8 mouse cellular contexts compared by ENCODE assay signal in the genomic region with DNA sequence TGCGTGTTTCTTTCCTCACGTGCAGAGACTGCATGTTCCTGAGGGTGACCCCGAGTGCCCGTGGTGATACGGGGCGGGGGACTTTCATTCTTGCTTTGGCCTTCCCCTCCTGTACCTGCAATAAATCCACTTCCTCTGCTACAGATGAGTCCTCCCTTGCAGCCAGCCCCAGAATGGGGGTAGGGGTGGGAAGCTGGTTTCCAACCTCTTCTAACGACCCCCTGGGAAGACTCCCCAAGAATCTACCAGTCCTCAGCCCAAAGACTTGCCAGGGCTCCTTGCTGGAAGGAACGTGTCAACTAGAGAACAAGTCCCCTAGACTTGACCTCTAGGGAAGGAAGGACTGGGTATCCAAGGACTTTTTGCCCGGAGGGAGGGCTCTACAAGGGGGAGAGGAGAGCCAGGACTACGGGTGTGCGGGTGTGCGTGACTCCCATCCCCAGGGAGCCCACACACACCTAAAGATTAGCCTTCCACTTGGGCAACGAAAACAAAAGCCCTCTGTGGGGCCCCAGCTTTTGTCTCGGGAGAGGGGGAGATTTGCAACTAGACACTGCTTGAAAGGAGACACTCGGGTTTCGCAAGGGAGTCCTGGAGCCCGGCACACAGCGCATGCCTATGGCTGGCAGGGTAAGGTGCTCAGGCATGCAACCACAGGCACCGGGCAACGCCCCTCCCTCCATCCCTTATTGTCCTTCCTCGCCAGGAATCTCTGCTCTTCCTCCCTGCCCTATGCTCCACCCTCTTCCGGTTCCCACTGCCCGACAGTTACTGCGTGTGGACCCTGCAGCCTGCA. TPM values are rescaled to one million over a fixed set of nuclear protein-coding genes. Genes with fewer than 3 reads are reported as not detected.
DNase-seq lines count a peak whose midpoint lies in the region; ATAC-seq and TF ChIP-seq lines count a peak whose summit lies in the region.

No protein-coding gene starts in this region.

- intact Hi-C loops in left cerebral cortex, postnatal 36 days (cut with DNase I): no loop called here

- no peak for TF ChIP-seq POLR2A in kidney, adult 2 months (IDR thresholded peaks at IDR 0.05; ENCODE audit: low read depth, low read length)

- peak overlapping the region; percentile 18; the same call in 1 of the 2 replicates for H3K27ac ChIP-seq in kidney, adult 2 months (ENCODE audit: insufficient read depth, low read depth, low read length)
- H3K27ac ChIP-seq in forebrain, embryonic 14.5 days (ENCODE audit: low read depth, low read length): no peak overlapping the region
- no peak overlapping the region for H3K27ac ChIP-seq in limb, embryonic 13.5 days
- no peak overlapping the region for H3K27ac ChIP-seq in midbrain, embryonic 13.5 days

- peak; percentile 35 for DNase-seq in kidney, adult 2 months
- DNase-seq in kidney, adult 8-10 months: no peak
- no peak for DNase-seq in forebrain, embryonic 14.5 days (ENCODE audit: low spot score)
- DNase-seq in left cerebral cortex, postnatal 36 days (ENCODE audit: low spot score in 2 of 2): no peak
- no peak for DNase-seq in thymus, postnatal 14 days

- WGBS in kidney, adult 2 months: 15% methylated on average over 24 of the region's 24 CpGs
- 1% methylated on average over 24 of the region's 24 CpGs for WGBS in forebrain, embryonic 14.5 days
- WGBS in limb, embryonic 13.5 days: 2% methylated on average over 24 of the region's 24 CpGs
- 1% methylated on average over 24 of the region's 24 CpGs for WGBS in midbrain, embryonic 13.5 days

- no peak overlapping the region for H3K9ac ChIP-seq in forebrain, embryonic 14.5 days (ENCODE audit: low read length)
- H3K9ac ChIP-seq in limb, embryonic 13.5 days: no peak overlapping the region
- peak overlapping the region; percentile 37; the same call in 1 of the 2 replicates for H3K9ac ChIP-seq in midbrain, embryonic 13.5 days (replicated peaks)

- H3K4me1 ChIP-seq in kidney, adult 2 months (ENCODE audit: control insufficient read depth, insufficient read depth, low read length): peaks cover 7% of the 10 kb centered on the region
- H3K4me1 ChIP-seq in forebrain, embryonic 14.5 days (ENCODE audit: control insufficient read depth, insufficient read depth, low read length): peaks cover 16% of the 10 kb centered on the region
- peaks cover 21% of the 10 kb centered on the region for H3K4me1 ChIP-seq in limb, embryonic 13.5 days
- peaks cover 25% of the 10 kb centered on the region for H3K4me1 ChIP-seq in midbrain, embryonic 13.5 days (replicated peaks)

- H3K27me3 ChIP-seq in kidney, adult 2 months (replicated peaks; ENCODE audit: control insufficient read depth, insufficient read depth, low read length): no peaks in the 10 kb centered on the region
- peaks cover 65% of the 10 kb centered on the region for H3K27me3 ChIP-seq in forebrain, embryonic 14.5 days (replicated peaks; ENCODE audit: control insufficient read depth, insufficient read depth, low read length)
- peaks cover 99% of the 10 kb centered on the region for H3K27me3 ChIP-seq in limb, embryonic 13.5 days
- peaks cover 99% of the 10 kb centered on the region for H3K27me3 ChIP-seq in midbrain, embryonic 13.5 days

- ATAC-seq in forebrain, embryonic 14.5 days: no peak; the same call in 1 of the 2 replicates
- ATAC-seq in limb, embryonic 13.5 days (ENCODE audit: low FRiP score, low read depth): no peak; the same call in 1 of the 2 replicates
- peak; percentile 43 for ATAC-seq in midbrain, embryonic 13.5 days
- ATAC-seq in frontal cortex, adult (ENCODE audit: low TSS enrichment): no peak

- no peaks in the 10 kb centered on the region for H3K9me3 ChIP-seq in forebrain, embryonic 14.5 days (replicated peaks; ENCODE audit: control insufficient read depth, low read length)
- H3K9me3 ChIP-seq in limb, embryonic 13.5 days: no peaks in the 10 kb centered on the region
- H3K9me3 ChIP-seq in midbrain, embryonic 13.5 days: no peaks in the 10 kb centered on the region

- no peaks in the 10 kb centered on the region for H3K36me3 ChIP-seq in kidney, adult 2 months (ENCODE audit: control insufficient read depth, insufficient read depth, low read length)
- H3K36me3 ChIP-seq in forebrain, embryonic 14.5 days (ENCODE audit: control insufficient read depth, insufficient read depth, low read length): no peaks in the 10 kb centered on the region
- H3K36me3 ChIP-seq in limb, embryonic 13.5 days: no peaks in the 10 kb centered on the region
- no peaks in the 10 kb centered on the region for H3K36me3 ChIP-seq in midbrain, embryonic 13.5 days

- 0 out of 2 replicates have a peak overlapping the region, but pooled peaks have one; percentile 15 for H3K4me3 ChIP-seq in kidney, adult 2 months (ENCODE audit: insufficient read depth, low read depth, low read length)
- H3K4me3 ChIP-seq in forebrain, embryonic 14.5 days (ENCODE audit: low read depth, low read length): peak overlapping the region; percentile 24; the same call in 1 of the 2 replicates
- H3K4me3 ChIP-seq in limb, embryonic 13.5 days: peak overlapping the region; percentile 33
- H3K4me3 ChIP-seq in midbrain, embryonic 13.5 days (replicated peaks): peak overlapping the region; percentile 33

- H3K4me2 ChIP-seq in forebrain, embryonic 14.5 days (ENCODE audit: low read length): peak overlapping the region; percentile 54
- H3K4me2 ChIP-seq in limb, embryonic 13.5 days (replicated peaks): peak overlapping the region; percentile 63
- H3K4me2 ChIP-seq in midbrain, embryonic 13.5 days (replicated peaks): peak overlapping the region; percentile 49

- TF ChIP-seq CTCF in kidney, adult 2 months (conservative IDR thresholded peaks at IDR 0.05; ENCODE audit: insufficient read depth, insufficient read length, low read depth, low read length): no peak

RNA-seq across cellular contexts. Expression of a gene that starts 5.8 kb away (rescaled TPM):
- polyA plus RNA-seq in kidney, adult 2 months (2012; rRNA removed): 741 and 818 TPM in 2 replicates
- not detected in 2 replicates for polyA plus RNA-seq in forebrain, embryonic 14.5 days (2014; fragmentation: Nextera tagmentation; extraction: Ambion mirVana)
- not detected in 2 replicates for polyA plus RNA-seq in limb, embryonic 13.5 days (2015; fragmentation: Nextera tagmentation; extraction: Ambion mirVana)
- not detected in 2 replicates for polyA plus RNA-seq in midbrain, embryonic 13.5 days (2015; fragmentation: Nextera tagmentation; extraction: Ambion mirVana)
- total RNA-seq in left cerebral cortex, postnatal 36 days (2021): not detected

RNA-seq across cellular contexts. Expression of a gene that starts 6.0 kb away (rescaled TPM):
- polyA plus RNA-seq in kidney, adult 2 months (2012; rRNA removed): 0.66 and 1.6 TPM in 2 replicates
- 0.15 TPM in 1 of 2 replicates, not detected in the other for polyA plus RNA-seq in forebrain, embryonic 14.5 days (2014; fragmentation: Nextera tagmentation; extraction: Ambion mirVana)
- polyA plus RNA-seq in limb, embryonic 13.5 days (2015; fragmentation: Nextera tagmentation; extraction: Ambion mirVana): 0.27 and 0.61 TPM in 2 replicates
- 0.79 and 1.1 TPM in 2 replicates for polyA plus RNA-seq in midbrain, embryonic 13.5 days (2015; fragmentation: Nextera tagmentation; extraction: Ambion mirVana)
- under 1 TPM; 0.23 to 0.37 TPM for total RNA-seq in left cerebral cortex, postnatal 36 days (2021)

RNA-seq across cellular contexts. Expression of a gene that starts 16.6 kb away (rescaled TPM):
- 97.9 and 124 TPM in 2 replicates for polyA plus RNA-seq in kidney, adult 2 months (2012; rRNA removed)
- 0.10 TPM in 1 of 2 replicates, not detected in the other for polyA plus RNA-seq in forebrain, embryonic 14.5 days (2014; fragmentation: Nextera tagmentation; extraction: Ambion mirVana)
- not detected in 2 replicates for polyA plus RNA-seq in limb, embryonic 13.5 days (2015; fragmentation: Nextera tagmentation; extraction: Ambion mirVana)
- 0.71 and 0.99 TPM in 2 replicates for polyA plus RNA-seq in midbrain, embryonic 13.5 days (2015; fragmentation: Nextera tagmentation; extraction: Ambion mirVana)
- under 1 TPM; 0.48 to 0.81 TPM for total RNA-seq in left cerebral cortex, postnatal 36 days (2021)

RNA-seq across cellular contexts. Expression of a gene that starts 56.6 kb away (rescaled TPM):
- polyA plus RNA-seq in kidney, adult 2 months (2012; rRNA removed): 0.43 and 1.3 TPM in 2 replicates
- 11.6 and 12.7 TPM in 2 replicates for polyA plus RNA-seq in forebrain, embryonic 14.5 days (2014; fragmentation: Nextera tagmentation; extraction: Ambion mirVana)
- polyA plus RNA-seq in limb, embryonic 13.5 days (2015; fragmentation: Nextera tagmentation; extraction: Ambion mirVana): 0.34 and 0.37 TPM in 2 replicates
- polyA plus RNA-seq in midbrain, embryonic 13.5 days (2015; fragmentation: Nextera tagmentation; extraction: Ambion mirVana): 9.5 and 12.1 TPM in 2 replicates
- 100 to 1,000 TPM; 365 to 407 TPM for total RNA-seq in left cerebral cortex, postnatal 36 days (2021)

Comparison
In these comparisons a context has a peak if more than half of its experiments do, and no peak if none do; other contexts are left out.
1. RNA of a gene that starts 5.8 kb away (polyA plus RNA-seq): 741 to 818 TPM in kidney, adult 2 months; not detected in forebrain, embryonic 14.5 days, not detected in limb, embryonic 13.5 days and not detected in midbrain, embryonic 13.5 days; every median in the first group is over 100 times any median in the second.
2. RNA of a gene that starts 16.6 kb away (polyA plus RNA-seq): 97.9 to 124 TPM in kidney, adult 2 months; 0.71 to 0.99 TPM in midbrain, embryonic 13.5 days, 0.10 TPM in forebrain, embryonic 14.5 days and not detected in limb, embryonic 13.5 days; every median in the first group is over 10 times any median in the second.
3. Peak in every context shown above with its lines, with median percentiles within 50 percentile points of each other: H3K4me3 ChIP-seq and H3K4me2 ChIP-seq.